Mouse (Mus musculus) yolk sac, embryonic 10.5 days (tissue): ENCODE results near the gene Hist1h1e.
"Not testable (repeated sequence)": the region's sequence is repeated elsewhere in the genome, so short reads cannot be mapped to it uniquely, and the experiment has no call there.

ENCODE experiments used
- DNase-seq: peaks from one replicate; pipeline ENCODE4 v3.0.0-alpha.2; 2017; ENCODE audit warnings: low spot score

The Hist1h1e gene

DNA sequence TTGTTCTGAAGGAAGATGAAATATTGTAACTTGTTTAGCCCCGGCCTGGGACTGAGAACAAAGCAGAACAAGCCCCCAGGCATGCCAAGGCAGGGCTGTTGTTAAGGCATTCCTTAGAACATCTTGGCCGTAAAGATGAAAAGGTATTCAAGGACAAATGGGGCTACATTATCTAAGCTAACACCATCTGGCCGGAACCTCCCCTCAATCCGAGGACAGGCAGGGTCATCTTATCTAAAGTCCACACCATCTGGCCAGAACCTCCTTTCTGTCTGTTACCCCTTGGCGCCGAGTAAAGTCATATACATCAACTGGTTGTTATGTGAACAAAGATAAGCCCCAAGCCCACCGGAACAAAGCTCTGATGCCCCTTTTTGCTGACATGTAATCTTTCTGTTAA, 30.5 kb downstream of the Hist1h1e start:
- not testable (repeated sequence) for DNase-seq

DNA sequence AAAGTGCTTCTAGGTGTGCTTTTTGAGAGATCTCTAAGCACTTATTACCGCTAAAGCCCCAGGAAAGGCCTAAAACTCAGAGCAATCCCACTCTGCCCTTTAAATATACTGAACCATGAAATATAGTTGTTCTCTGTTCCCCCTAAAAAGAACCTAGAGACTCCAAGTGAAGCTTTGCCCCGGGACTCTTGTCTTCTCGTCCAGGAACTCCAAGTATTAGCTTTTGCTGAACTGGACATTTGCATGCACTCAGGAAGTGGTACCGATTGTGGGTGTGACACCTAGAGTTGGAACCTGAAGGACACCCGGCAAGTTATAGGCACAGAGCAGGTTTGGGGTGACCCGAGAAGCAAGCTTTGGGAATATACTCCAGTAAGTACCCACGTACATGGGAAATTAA, 31.2 kb downstream of the Hist1h1e start:
- DNase-seq, result no peak

- DNase-seq, result no peak
Observed at GRCm38 (mm10) chr13:23586940-23587225, 35.5 kb downstream of the Hist1h1e start.

DNA sequence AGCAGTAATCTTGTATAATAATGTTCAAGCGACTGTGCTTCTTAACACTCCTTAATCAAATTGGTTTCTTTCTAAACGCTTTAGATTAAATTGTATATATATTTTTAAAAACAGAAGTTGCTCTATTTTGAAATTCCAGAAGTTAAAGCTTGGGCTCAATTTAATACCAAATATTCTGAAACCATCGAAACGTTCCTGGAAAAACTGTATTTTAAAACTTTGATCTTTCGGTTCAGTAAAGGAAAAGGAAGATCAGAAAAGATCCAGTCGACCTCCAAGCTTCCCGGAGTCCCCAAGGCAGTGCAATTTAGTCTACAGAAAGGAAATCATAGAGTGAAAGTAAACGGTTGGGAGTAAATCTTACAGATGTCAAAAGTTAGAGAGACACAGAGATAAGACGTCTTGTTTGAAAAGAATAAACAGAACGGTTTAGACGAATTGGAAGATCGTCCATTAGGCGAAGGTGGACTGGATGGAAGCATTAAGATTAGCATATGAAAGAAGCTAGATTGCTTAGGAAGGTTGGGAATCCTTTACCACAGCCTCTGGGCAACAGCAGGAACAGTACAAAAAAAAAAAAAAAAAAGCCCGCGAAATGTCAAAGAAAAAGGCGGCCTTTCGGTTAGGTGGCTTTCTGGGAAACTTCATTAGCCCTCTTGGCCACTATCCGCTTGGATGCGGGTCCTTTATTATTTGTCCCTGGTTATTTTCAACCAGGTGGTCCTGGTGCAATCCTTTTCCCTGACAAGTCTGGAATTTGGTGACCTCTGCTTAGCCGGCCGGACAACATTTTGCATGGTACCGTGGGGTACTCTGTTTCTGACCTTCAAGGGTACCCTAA, 36.0 kb downstream of the Hist1h1e start:
- no peak for DNase-seq

- DNase-seq, result peak; percentile 93
Observed at GRCm38 (mm10) chr13:23585442-23586098, 36.8 kb downstream of the Hist1h1e start.

GRCm38 (mm10) chr13:23585029-23585441, 37.3 kb downstream of the Hist1h1e start:
- DNase-seq, result peak; percentile 79

DNA sequence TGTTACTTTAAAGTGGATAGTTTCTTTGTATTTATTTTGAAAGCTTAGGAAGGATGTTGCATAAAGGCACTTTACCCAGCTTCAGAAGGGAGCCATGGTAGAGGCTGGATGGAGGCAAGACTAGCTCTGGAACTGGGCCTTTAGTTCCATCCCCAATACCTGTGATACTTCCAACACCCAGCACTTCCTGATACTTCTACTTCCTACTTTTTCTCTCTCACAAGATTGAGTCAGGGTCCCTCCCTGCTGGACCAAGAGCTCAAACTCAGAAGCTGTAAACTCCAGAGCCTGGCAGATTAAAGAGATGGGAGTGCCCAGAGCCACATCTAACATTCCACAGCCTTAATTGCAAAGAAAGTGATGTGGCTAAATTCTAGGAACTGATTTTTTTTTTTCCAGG, 38.0 kb downstream of the Hist1h1e start:
- DNase-seq, result no peak

DNA sequence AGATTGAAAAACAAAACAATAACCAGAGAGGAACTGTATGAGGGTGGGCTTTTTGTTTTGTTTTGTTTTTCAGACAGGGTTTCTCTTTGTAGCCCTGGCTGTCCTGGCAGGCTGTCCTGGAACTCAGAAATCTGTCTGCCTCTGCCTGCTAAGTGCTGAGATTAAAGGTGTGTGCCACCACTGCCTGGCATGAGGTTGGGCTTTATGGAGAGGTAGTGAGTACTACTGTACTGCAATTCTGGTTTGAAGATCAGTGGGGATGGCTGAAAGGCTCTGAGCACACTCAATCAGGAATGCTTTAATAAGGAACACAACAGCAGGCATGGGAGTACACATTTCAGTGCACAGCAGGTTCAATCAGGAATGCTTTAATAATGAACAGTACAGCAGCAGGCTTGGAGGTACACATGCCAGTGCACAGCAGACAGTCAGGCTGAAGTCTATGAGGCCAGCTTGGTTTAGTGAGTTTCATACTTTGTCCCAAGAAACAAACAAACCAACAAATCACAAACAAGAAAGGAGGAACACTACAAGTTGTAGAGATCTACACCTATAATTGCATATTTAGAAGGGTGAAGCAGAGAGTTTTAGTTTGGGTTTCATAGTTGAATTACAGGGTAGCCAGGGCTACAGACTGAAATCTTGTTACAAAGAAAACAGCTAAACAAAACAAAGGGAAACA, 38.8 kb downstream of the Hist1h1e start:
- DNase-seq, result no peak

DNA sequence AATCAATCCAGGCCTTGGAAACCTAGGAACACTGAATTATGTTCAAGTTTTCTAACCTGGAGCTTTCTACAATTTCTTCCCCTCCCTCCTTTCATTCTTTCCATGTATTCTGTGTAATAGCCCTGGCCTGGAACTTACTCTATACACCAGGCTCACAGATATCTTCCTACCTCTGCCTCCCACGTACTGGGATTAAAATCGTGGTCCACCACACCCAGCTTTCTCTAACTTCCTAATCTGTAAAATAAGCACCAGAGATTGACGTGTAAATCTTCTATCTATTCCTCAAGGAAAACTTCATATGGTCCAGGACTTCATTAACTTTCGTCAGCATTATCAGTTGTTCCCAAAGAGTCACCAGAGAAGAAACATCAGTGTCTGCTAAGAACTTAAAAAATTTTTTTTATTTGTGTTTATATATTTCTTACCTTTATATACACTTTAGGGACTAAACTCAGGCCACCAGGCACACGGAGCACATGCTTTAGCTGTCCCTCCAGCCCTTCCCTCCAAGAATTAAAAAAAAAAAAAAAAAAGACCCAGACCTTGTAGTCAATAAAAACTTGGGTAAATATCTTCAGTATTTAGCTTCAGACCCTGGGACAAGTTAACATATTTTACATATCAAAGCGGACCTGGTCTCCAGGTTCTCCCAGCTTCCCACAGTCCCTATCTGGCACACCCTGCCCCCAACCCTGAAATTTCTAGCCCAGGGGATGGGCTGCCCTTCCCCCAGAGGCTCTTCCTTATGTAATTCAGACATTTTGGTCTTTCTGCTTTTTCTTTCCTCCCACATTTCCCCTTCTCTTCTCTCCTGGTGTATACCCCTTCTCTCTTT, 39.9 kb downstream of the Hist1h1e start:
- no peak for DNase-seq

DNA sequence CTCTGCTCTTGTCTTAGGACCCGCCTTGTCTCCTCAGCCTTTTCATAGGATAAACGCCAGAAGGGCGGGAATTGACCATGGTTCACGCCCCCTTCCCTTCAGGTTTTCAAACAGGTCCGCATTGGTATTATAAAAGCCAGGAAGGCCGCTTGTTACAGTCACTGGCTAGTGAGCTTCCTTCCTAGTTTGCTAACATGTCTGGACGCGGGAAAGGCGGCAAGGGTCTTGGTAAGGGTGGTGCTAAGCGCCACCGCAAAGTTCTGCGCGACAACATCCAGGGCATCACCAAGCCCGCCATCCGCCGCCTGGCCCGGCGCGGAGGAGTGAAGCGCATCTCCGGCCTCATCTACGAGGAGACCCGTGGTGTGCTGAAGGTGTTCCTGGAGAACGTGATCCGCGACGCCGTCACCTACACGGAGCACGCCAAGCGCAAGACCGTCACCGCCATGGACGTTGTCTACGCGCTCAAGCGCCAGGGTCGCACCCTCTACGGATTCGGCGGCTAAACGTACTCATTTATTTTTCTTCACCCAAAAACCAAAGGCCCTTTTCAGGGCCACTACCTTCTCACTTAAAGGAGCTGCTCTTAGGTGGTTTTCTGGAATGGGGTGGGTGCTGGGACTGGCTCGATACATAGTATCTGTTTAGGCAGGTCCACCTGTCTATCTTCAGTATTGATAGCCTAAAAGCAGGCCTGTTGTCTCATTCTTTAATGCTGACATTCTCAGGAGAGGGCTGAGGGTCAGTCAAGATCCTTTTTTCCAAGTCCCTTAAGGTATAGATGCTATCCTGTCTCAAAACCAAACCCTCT, 40.7 kb downstream of the Hist1h1e start, which contains the start of gene Hist1h4d:
Hist1h4d (plus strand) TSS at position 191 of the 811 bp plus-strand sequence.
- DNase-seq, result peak; percentile 99

GRCm38 (mm10) chr13:23577835-23578234, 44.5 kb downstream of the Hist1h1e start:
- no peak for DNase-seq

DNA sequence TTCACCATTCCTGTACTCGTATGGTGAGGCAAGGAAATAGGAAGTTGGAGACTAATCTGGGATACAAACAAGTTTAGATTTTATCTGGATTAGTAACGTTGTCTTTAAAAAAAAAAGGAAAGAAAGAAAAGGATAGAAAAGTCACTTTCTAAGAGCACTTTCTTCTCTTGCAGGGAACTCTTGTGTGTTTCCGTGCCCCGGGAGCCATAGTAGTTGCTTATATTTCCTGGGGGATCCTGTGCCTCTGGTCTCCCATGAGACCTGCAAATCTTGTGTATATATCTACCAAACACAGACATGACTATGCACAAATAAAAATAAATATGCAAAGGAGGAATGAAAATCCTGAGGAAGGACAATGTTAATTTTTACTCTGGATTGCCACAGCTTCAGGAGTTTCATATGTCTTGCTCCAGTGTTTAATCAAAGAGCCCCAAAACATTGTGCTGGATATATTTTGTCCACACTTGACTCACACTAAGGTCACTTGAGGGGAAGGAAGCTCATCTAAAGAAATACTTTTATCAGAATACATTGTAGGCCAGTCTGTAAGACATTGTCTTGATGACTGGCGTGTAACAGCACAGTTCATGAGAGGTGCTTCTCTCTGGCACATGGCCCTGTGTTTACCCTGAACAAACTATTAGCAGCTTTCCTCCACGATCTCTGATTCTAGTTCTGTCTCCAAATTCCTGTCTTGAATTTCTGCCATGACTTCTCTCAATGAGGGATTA, 45.3 kb downstream of the Hist1h1e start:
- DNase-seq, result no peak

DNA sequence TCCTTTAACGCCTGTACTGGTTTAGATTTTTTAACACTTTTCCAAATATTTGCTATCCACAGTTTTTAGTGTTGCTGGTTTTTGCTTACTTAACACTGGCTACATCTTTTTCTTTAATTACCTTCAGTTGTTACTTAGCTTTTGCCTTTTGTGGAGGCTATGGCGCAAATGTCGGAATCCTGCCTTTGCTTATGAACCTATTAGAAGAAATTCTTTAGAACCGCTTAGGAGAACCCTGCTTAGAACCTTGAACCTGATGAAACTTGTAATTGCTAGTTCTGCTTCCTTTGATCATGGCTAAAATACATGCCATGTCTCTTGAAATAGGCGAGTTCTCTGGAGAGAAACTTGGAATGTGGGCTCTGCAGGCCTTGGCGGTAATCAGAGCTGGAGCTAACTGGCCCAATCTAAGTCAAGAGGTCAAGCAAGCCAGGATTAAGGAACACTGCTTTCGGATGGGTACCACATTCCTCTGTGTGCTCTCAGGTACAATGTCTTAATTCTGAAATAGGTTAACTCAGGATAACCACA, 45.9 kb downstream of the Hist1h1e start:
- DNase-seq, result peak; percentile 68

GRCm38 (mm10) chr13:23575864-23576313, 46.5 kb downstream of the Hist1h1e start:
- peak; percentile 33 for DNase-seq

DNA sequence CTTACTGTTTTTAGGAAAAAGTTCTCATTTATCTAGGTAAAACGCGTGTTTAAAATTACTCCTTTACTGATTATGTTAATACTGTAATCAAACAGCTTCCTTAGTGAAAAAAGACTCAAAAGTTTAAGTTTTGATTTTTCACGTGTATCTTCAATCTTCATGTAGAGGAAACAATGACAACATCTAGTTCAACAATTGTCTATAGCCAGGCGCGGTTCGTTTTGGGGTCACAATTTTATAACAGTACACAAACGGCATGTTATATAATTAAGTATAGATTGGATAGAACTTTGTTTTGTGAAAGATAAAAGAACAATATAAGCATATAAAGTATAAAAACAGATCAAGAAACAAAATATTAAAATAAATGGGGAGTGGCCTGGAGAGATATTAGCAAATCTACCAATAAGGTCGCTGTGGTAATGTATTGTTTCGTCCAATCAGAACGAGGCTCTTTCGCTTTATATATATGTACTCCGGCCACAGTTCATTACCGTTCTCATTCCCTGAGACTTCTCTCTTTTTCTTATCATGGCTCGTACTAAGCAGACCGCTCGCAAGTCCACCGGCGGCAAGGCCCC, 47.0 kb downstream of the Hist1h1e start, which contains the start of gene Hist1h3d:
Hist1h3d (plus strand) TSS at position 493 of the 581 bp plus-strand sequence.
- DNase-seq, result peak; percentile 89

DNA sequence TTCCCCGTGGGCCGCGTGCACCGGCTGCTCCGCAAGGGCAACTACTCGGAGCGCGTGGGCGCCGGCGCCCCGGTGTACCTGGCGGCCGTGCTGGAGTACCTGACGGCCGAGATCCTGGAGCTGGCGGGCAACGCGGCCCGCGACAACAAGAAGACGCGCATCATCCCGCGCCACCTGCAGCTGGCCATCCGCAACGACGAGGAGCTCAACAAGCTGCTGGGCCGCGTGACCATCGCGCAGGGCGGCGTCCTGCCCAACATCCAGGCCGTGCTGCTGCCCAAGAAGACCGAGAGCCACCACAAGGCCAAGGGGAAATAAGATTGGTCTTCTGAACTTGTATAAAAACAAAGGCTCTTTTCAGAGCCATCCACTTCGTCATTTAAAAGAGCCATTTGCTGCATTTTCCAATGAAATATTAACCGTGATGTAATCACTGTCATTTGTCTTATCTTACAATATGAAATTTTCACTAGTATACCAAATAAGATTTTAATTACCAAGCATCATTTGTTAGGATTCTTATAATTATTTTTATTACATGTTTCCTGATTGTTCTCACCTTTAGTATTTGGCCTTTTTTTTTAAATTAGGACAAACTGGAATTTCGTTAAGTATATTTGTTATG, 47.7 kb downstream of the Hist1h1e start:
- DNase-seq, result not testable (repeated sequence)

DNA sequence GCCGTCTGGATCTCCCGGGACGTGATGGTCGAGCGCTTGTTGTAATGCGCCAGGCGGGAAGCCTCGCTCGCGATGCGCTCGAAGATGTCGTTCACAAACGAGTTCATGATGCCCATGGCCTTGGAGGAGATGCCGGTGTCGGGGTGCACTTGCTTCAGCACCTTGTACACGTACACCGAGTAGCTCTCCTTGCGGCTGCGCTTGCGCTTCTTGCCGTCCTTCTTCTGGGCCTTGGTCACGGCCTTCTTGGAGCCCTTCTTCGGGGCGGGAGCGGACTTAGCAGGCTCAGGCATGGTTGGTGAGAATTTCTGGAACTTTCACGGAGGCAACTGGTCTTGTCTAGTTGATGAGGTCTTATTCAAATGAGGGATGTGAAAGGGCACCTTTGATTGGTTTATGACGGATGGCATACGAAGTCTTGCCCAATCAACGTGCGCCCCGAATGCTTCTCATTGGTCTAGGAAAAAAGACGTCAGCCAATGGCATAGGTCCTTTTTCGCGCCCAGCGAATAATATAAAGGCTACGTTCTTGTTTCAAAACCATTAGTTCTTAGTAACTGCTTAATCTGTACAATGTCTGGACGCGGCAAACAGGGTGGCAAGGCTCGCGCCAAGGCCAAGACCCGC, 48.3 kb downstream of the Hist1h1e start, which contains the start of the genes Hist1h2bf and Hist1h2ad:
Hist1h2bf (minus strand) TSS at position 299 of the 627 bp plus-strand sequence.
Hist1h2ad (plus strand) TSS at position 484 of the 627 bp plus-strand sequence.
- DNase-seq, result peak; percentile 96
